Mouse (Mus musculus) stomach, embryonic 16.5 days (tissue): ENCODE measurements around the gene Akt1s1. TPM values are rescaled to one million over a fixed set of nuclear protein-coding genes. Genes with fewer than 3 reads are reported as not detected.

Experiments
- ATAC-seq: fragments of 200-750 bp; cut with Nextera tagmentation; 2 replicates; pipeline ENCODE4 v1.8.0; 2017; ENCODE audit warnings: moderate number of reproducible peaks, moderate TSS enrichment; ENCODE audit not compliant: insufficient read depth, low FRiP score
- H3K27ac ChIP-seq: fragments of 300-500 bp; sonication (generic); 2 replicates; pipeline ENCODE4 v1.5.1; 2014; ENCODE audit warnings: low read length
- H3K27me3 ChIP-seq: fragments of 300-500 bp; sonication (generic); 2 replicates; pipeline ENCODE4 v1.6.1; 2014; ENCODE audit warnings: low read length, control low read depth, mixed read lengths; ENCODE audit not compliant: control insufficient read depth, insufficient read depth
- H3K36me3 ChIP-seq: fragments of 300-500 bp; sonication (generic); 2 replicates; pipeline ENCODE4 v1.6.1; 2014; ENCODE audit warnings: low read length; ENCODE audit not compliant: control insufficient read depth, insufficient read depth
- H3K4me1 ChIP-seq: fragments of 300-500 bp; sonication (generic); 2 replicates; pipeline ENCODE4 v1.6.1; 2014; ENCODE audit warnings: low read length, control low read depth, mixed read lengths; ENCODE audit not compliant: control insufficient read depth, insufficient read depth
- H3K4me2 ChIP-seq: fragments of 300-500 bp; sonication (generic); 2 replicates; pipeline ENCODE4 v1.6.1; 2014; ENCODE audit warnings: low read depth, low read length, mixed read lengths
- H3K4me3 ChIP-seq: fragments of 300-500 bp; sonication (generic); replicated peaks from 2 replicates; pipeline ENCODE4 v1.5.1; 2014; ENCODE audit warnings: mild to moderate bottlenecking, low read length
- H3K9ac ChIP-seq: fragments of 300-500 bp; sonication (generic); 2 replicates; pipeline ENCODE4 v1.6.1; 2014; ENCODE audit warnings: low read length
- H3K9me3 ChIP-seq: fragments of 300-500 bp; sonication (generic); replicated peaks from 2 replicates; pipeline ENCODE4 v1.6.1; 2016; ENCODE audit warnings: low read length, control low read depth; ENCODE audit not compliant: control insufficient read depth
- WGBS: fragments of 180-500 bp; shearing (Covaris S2); extraction: QIAGEN DNeasy Blood & Tissue Kit; methylation state at CpG from one replicate; pipeline ENCODE4 v1.1.7; 2014; 5-methylcytosine and 5-hydroxymethylcytosine counted together
- microRNA counts: library from miRNA; unstranded; fragments of <30 nt; microRNA quantifications from one replicate; lab custom pipeline; 2016
- microRNA-seq: library from miRNA; unstranded; fragments of <30 nt; microRNA quantifications from one replicate; pipeline ENCODE4, GENCODE M21; 2016
- polyA plus RNA-seq: library from polyadenylated mRNA; unstranded; fragments of >200 nt; fragmentation: Nextera tagmentation; extraction: Ambion mirVana; gene quantifications from 2 replicates; pipeline ENCODE4 v1.2.1, GENCODE M21; 2015

The Akt1s1 gene
- polyA plus RNA-seq, 1 experiment from 2014 or later, result 83.1 TPM

- Histone ChIP-seq H3K36me3 (0 out of 2 replicates have a peak, but pooled peaks cover 8% of the 10 kb centered on the region), H3K4me3 (peak within 1 kb of the TSS; percentile 69), H3K9ac (peak within 1 kb of the TSS; percentile 84), H3K27ac (peak within 1 kb of the TSS; percentile 89), H3K4me2 (peak within 1 kb of the TSS; percentile 71), H3K27me3 (no peaks in the 10 kb centered on the region), H3K9me3 (no peaks in the 10 kb centered on the region), H3K4me1 (peaks cover 41% of the 10 kb centered on the region)
- peak; percentile 51 for ATAC-seq
- WGBS, result 1% methylated on average over 34 of the region's 34 CpGs
Observed at GRCm38 (mm10) chr7:44895593-44896434, 47.0 kb downstream of the Akt1s1 start, which contains the start of gene Fuz. Gene Fuz (plus strand): TSS chr7:44896079.

- peak overlapping the region; percentile 71 for H3K4me2 ChIP-seq
- WGBS, result 33% methylated on average over 10 of the region's 10 CpGs
- peaks cover 36% of the 10 kb centered on the region for H3K4me1 ChIP-seq
- peak overlapping the region; percentile 84 for H3K9ac ChIP-seq
- H3K36me3 ChIP-seq, result 0 out of 2 replicates have a peak, but pooled peaks cover 8% of the 10 kb centered on the region
- peak overlapping the region; percentile 89 for H3K27ac ChIP-seq
- H3K27me3 ChIP-seq, result no peaks in the 10 kb centered on the region
- peak overlapping the region; percentile 69 for H3K4me3 ChIP-seq
- H3K9me3 ChIP-seq, result no peaks in the 10 kb centered on the region
- ATAC-seq, result no peak
Observed at GRCm38 (mm10) chr7:44896499-44896898, 47.7 kb downstream of the Akt1s1 start.

- Histone ChIP-seq H3K36me3 (0 out of 2 replicates have a peak, but pooled peaks cover 9% of the 10 kb centered on the region), H3K4me3 (no peak overlapping the region), H3K9ac (0 out of 2 replicates have a peak overlapping the region, but pooled peaks have one; percentile 10), H3K4me2 (no peak overlapping the region), H3K27ac (no peak overlapping the region), H3K9me3 (no peaks in the 10 kb centered on the region), H3K4me1 (peaks cover 36% of the 10 kb centered on the region), H3K27me3 (no peaks in the 10 kb centered on the region)
- ATAC-seq, result no peak
- WGBS, result 32% methylated on average over 19 of the region's 19 CpGs
Observed at GRCm38 (mm10) chr7:44898607-44899006, 49.8 kb downstream of the Akt1s1 start.

GRCm38 (mm10) chr7:44900632-44901031 is 51.8 kb downstream of the Akt1s1 start:
- WGBS, result 88% methylated on average over 11 of the region's 11 CpGs
- no peak for ATAC-seq

DNA sequence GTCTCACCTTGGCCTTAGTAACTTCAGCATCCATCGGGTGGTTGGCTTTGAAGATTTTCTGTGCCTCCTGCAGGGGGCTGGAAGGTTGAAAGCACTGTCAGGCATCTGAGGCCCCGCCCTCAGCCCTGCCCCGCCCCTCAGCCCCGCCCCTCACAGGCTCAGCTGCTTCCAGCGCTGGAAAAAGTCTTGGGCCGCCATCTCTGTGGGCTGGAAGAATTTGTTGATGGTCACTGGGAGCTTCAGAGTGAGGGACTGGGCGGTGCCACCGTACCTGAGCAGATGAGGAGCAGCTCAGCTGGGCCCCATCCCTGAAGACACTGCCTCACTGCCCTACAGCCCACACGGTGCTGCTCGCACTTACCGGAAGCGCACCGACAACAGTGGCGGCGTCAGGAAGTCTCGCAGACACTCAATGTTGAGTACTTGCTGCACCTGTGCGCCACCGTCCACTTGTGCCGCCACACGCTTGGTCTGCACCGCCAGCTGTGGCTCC is 52.5 kb downstream of the Akt1s1 start:
- peak; percentile 54; the same call in 1 of the 2 replicates for ATAC-seq
- no peaks in the 10 kb centered on the region for H3K27me3 ChIP-seq
- no peak overlapping the region for H3K27ac ChIP-seq
- peaks cover 27% of the 10 kb centered on the region for H3K4me1 ChIP-seq
- H3K9ac ChIP-seq, result peak overlapping the region; percentile 62
- peak overlapping the region; percentile 35 for H3K4me3 ChIP-seq
- 13% methylated on average over 21 of the region's 21 CpGs for WGBS
- peak overlapping the region; percentile 58 for H3K4me2 ChIP-seq
- H3K9me3 ChIP-seq, result no peaks in the 10 kb centered on the region
- peaks cover 32% of the 10 kb centered on the region; the same call in 1 of the 2 replicates for H3K36me3 ChIP-seq

More at GRCm38 (mm10) chr7:44900632-44901031, 51.8 kb downstream of the Akt1s1 start:
- no peak overlapping the region for H3K4me2 ChIP-seq
- H3K9me3 ChIP-seq, result no peaks in the 10 kb centered on the region
- H3K36me3 ChIP-seq, result peaks cover 27% of the 10 kb centered on the region; the same call in 1 of the 2 replicates
- H3K4me3 ChIP-seq, result no peak overlapping the region
- no peak overlapping the region; the same call in 1 of the 2 replicates for H3K27ac ChIP-seq
- no peaks in the 10 kb centered on the region for H3K27me3 ChIP-seq
- peaks cover 27% of the 10 kb centered on the region for H3K4me1 ChIP-seq
- H3K9ac ChIP-seq, result 0 out of 2 replicates have a peak overlapping the region, but pooled peaks have one; percentile 26

MicroRNAs within 50 kb of the gene (microRNA counts, 519-probe panel; counts per million panel counts)
- microRNA mmu-miR-707 (lab: Ali Mortazavi, UCI), result not detected

Small RNA genes lying within 50 kb of the gene (microRNA-seq; reads per million reads assigned to microRNA genes)
- not detected for gene Mir707

Other genes with a start within 250 kb of the Akt1s1 start
- gene Myh14, start 178.1 kb upstream of the Akt1s1 start, polyA plus RNA-seq, result 17.5 and 20.5 TPM in 2 replicates
- gene Izumo2, start 140.2 kb upstream of the Akt1s1 start, polyA plus RNA-seq, result not detected in 2 replicates
- gene Vrk3, start 100.6 kb upstream of the Akt1s1 start, polyA plus RNA-seq, result 32.1 and 32.8 TPM in 2 replicates
- gene Zfp473, start 97.9 kb upstream of the Akt1s1 start, polyA plus RNA-seq, result 1.8 and 2.3 TPM in 2 replicates
- 73.8 and 83.1 TPM in 2 replicates for gene Nup62, start 32.9 kb upstream of the Akt1s1 start, polyA plus RNA-seq
- gene Il4i1, start 32.6 kb upstream of the Akt1s1 start, polyA plus RNA-seq, result 0.88 and 1.3 TPM in 2 replicates
- 3.8 and 4.6 TPM in 2 replicates for gene Atf5, start 32.3 kb upstream of the Akt1s1 start, polyA plus RNA-seq
- gene Tbc1d17, start 88 bp downstream of the Akt1s1 start, polyA plus RNA-seq, result 71.7 and 74.1 TPM in 2 replicates
- gene Pnkp, start 8.1 kb downstream of the Akt1s1 start, polyA plus RNA-seq, result 32.6 and 34.8 TPM in 2 replicates
- gene Ptov1, start 20.8 kb downstream of the Akt1s1 start, polyA plus RNA-seq, result 150 and 156 TPM in 2 replicates
- 89.9 and 94.0 TPM in 2 replicates for gene Med25, start 43.7 kb downstream of the Akt1s1 start, polyA plus RNA-seq
- 23.1 and 24.7 TPM in 2 replicates for gene Fuz, start 47.1 kb downstream of the Akt1s1 start, polyA plus RNA-seq
- gene Ap2a1, start 80.5 kb downstream of the Akt1s1 start, polyA plus RNA-seq, result 52.6 and 55.6 TPM in 2 replicates
- gene Tsks, start 94.2 kb downstream of the Akt1s1 start, polyA plus RNA-seq, result 0.06 TPM in 1 of 2 replicates, not detected in the other
- gene Cpt1c, start 125.9 kb downstream of the Akt1s1 start, polyA plus RNA-seq, result 19.9 and 23.4 TPM in 2 replicates
- 302 and 324 TPM in 2 replicates for gene Prmt1, start 137.6 kb downstream of the Akt1s1 start, polyA plus RNA-seq
- gene Irf3, start 148.7 kb downstream of the Akt1s1 start, polyA plus RNA-seq, result 96.2 and 96.4 TPM in 2 replicates
- 43.8 and 45.8 TPM in 2 replicates for gene Bcl2l12, start 149.7 kb downstream of the Akt1s1 start, polyA plus RNA-seq
- 22.9 and 24.5 TPM in 2 replicates for gene Scaf1, start 167.4 kb downstream of the Akt1s1 start, polyA plus RNA-seq
- gene Rras, start 169.0 kb downstream of the Akt1s1 start, polyA plus RNA-seq, result 63.6 and 68.0 TPM in 2 replicates
- gene Prr12, start 203.9 kb downstream of the Akt1s1 start, polyA plus RNA-seq, result 8.3 and 8.7 TPM in 2 replicates
- gene Nosip, start 213.4 kb downstream of the Akt1s1 start, polyA plus RNA-seq, result 55.7 TPM in 2 replicates
- gene Prrg2, start 213.7 kb downstream of the Akt1s1 start, polyA plus RNA-seq, result 24.7 and 27.4 TPM in 2 replicates
- gene Rcn3, start 243.2 kb downstream of the Akt1s1 start, polyA plus RNA-seq, result 388 and 395 TPM in 2 replicates